Mouse (Mus musculus) kidney, adult 2 months (tissue): ENCODE measurements around the gene Ranbp3l. TPM values are rescaled to one million over a fixed set of nuclear protein-coding genes. Genes with fewer than 3 reads are reported as not detected.

Experiments
- DNase-seq: peaks from one replicate; pipeline ENCODE4 v3.0.0; 2021
- H3K27ac ChIP-seq: fragments of 200-500 bp; 2 replicates; pipeline ENCODE4 v1.5.1; 2012; ENCODE audit warnings: low read depth, low read length, control low read depth, inconsistent platforms; ENCODE audit not compliant: insufficient read depth
- H3K27me3 ChIP-seq: fragments of 200-500 bp; replicated peaks from 2 replicates; pipeline ENCODE4 v1.6.1; 2012; ENCODE audit warnings: mild to moderate bottlenecking, moderate library complexity, low read length, inconsistent platforms; ENCODE audit not compliant: control insufficient read depth, insufficient read depth
- H3K36me3 ChIP-seq: fragments of 200-500 bp; 2 replicates; pipeline ENCODE4 v1.6.1; 2012; ENCODE audit warnings: mild to moderate bottlenecking, moderate library complexity, low read length, inconsistent platforms; ENCODE audit not compliant: control insufficient read depth, insufficient read depth
- H3K4me1 ChIP-seq: fragments of 200-500 bp; 2 replicates; pipeline ENCODE4 v1.6.1; 2011; ENCODE audit warnings: low read length; ENCODE audit not compliant: control insufficient read depth, insufficient read depth
- H3K4me3 ChIP-seq: fragments of 200-500 bp; 2 replicates; pipeline ENCODE4 v1.5.1; 2011; ENCODE audit warnings: mild to moderate bottlenecking, low read depth, low read length, control low read depth; ENCODE audit not compliant: insufficient read depth
- CTCF ChIP-seq: fragments of 200-500 bp; conservative IDR thresholded peaks from 2 replicates; pipeline ENCODE4 v1.5.1; 2011; ENCODE audit warnings: low read depth, mild to moderate bottlenecking, control low read depth, low read length, moderate library complexity, mixed read lengths; ENCODE audit not compliant: insufficient read depth, insufficient read length
- POLR2A ChIP-seq: fragments of 200-500 bp; IDR thresholded peaks from one replicate; pipeline ENCODE4 v1.6.1; 2011; ENCODE audit warnings: low read depth, low read length, control low read depth
- WGBS: fragments of 180-500 bp; shearing (Covaris S2); methylation state at CpG from one replicate; pipeline ENCODE4 v1.1.7; 2018; 5-methylcytosine and 5-hydroxymethylcytosine counted together
- polyA plus RNA-seq: library from polyadenylated mRNA; depleted of rRNA; stranded (reverse); fragments of >200 nt; gene quantifications from 2 replicates; pipeline ENCODE4 v1.2.3, GENCODE M21; 2012

Ranbp3l gene
- polyA plus RNA-seq, 1 experiment, result 26.1 TPM

DNA sequence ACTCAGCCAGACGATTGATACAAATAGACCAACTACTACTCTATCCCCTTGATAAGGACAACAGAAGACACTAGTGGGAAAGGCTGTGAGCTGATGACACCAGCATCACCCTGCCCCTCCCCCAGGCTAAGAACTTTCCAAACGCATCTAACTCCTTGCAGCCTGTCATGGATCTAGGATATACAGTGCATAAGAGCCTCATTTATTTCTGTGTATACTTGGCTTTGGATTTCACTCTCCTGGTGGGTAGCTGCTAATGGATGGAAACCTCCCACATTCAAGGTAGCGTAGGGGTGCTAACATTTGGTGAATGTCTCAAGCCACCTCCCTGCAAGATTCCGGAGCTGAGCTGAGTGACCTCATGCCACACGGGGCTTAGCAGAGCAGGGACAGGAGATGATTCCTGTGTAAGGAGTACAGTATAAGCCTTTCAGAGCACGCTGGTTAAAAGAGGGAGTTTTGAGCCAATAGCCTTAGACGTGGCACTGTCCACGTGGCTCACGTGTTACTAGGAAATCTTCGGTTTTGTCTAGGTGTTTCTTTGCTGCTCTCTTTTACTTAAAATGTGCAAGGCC is 1.4 kb downstream of the Ranbp3l start:
- peak; percentile 51 for DNase-seq
- Histone ChIP-seq H3K4me1 (peaks cover 10% of the 10 kb centered on the region; the same call in 1 of the 2 replicates), H3K36me3 (no peaks in the 10 kb centered on the region), H3K4me3 (peak overlapping the region; percentile 52), H3K27ac (peak overlapping the region; percentile 96), H3K27me3 (no peaks in the 10 kb centered on the region)
- TF ChIP-seq POLR2A (no peak), CTCF (no peak)
- WGBS, result 35% methylated on average over 10 of the region's 10 CpGs

DNA sequence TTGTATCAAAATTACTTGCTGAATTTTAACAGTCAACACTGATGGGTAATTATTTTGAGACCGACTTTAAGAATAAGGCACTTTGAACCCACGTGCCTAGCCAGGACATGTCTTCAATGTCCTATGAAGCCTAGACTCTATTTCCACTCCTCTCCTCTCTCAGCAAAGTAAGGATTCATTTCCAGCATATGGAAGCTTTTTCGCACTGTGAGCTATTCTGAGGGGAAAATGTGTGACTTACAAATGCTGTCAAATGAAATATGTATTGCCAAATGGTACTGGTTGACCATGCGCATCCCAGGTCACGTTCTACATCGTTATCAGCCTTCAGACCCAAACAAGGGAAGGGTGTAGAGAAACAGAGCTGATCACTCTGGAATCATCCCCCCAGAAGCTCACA is 23.5 kb downstream of the Ranbp3l start:
- TF ChIP-seq POLR2A (no peak), CTCF (no peak)
- WGBS, result 79% methylated on average over 6 of the region's 6 CpGs
- no peak for DNase-seq
- Histone ChIP-seq H3K4me3 (no peak overlapping the region), H3K4me1 (peaks cover 2% of the 10 kb centered on the region; the same call in 1 of the 2 replicates), H3K27me3 (no peaks in the 10 kb centered on the region), H3K27ac (no peak overlapping the region), H3K36me3 (no peaks in the 10 kb centered on the region)

GRCm38 (mm10) chr15:8991859-8992838 is 24.4 kb downstream of the Ranbp3l start:
- TF ChIP-seq CTCF (no peak), POLR2A (no peak)
- peak overlapping the region; percentile 55; the same call in 1 of the 2 replicates for H3K27ac ChIP-seq
- no peaks in the 10 kb centered on the region for H3K36me3 ChIP-seq
- DNase-seq, result peak; percentile 33
- H3K4me3 ChIP-seq, result no peak overlapping the region
- H3K27me3 ChIP-seq, result no peaks in the 10 kb centered on the region
- H3K4me1 ChIP-seq, result peaks cover 2% of the 10 kb centered on the region; the same call in 1 of the 2 replicates
- WGBS, result 43% methylated on average over 12 of the region's 12 CpGs

GRCm38 (mm10) chr15:8994608-8995277 is 27.0 kb downstream of the Ranbp3l start:
- Histone ChIP-seq H3K36me3 (no peaks in the 10 kb centered on the region), H3K27me3 (no peaks in the 10 kb centered on the region), H3K4me1 (peaks cover 2% of the 10 kb centered on the region; the same call in 1 of the 2 replicates), H3K4me3 (no peak overlapping the region), H3K27ac (no peak overlapping the region)
- TF ChIP-seq CTCF (peak; percentile 30; the same call in 1 of the 2 replicates), POLR2A (no peak)
- WGBS, result 70% methylated on average over 8 of the region's 8 CpGs
- no peak for DNase-seq

GRCm38 (mm10) chr15:8995490-8995889 is 27.7 kb downstream of the Ranbp3l start:
- WGBS, result 54% methylated on average over 7 of the region's 7 CpGs
- no peak overlapping the region for H3K4me3 ChIP-seq
- no peak for DNase-seq
- H3K27me3 ChIP-seq, result no peaks in the 10 kb centered on the region
- H3K27ac ChIP-seq, result no peak overlapping the region; the same call in 1 of the 2 replicates
- H3K4me1 ChIP-seq, result peaks cover 2% of the 10 kb centered on the region; the same call in 1 of the 2 replicates
- no peak for TF ChIP-seq POLR2A
- no peak for TF ChIP-seq CTCF
- no peaks in the 10 kb centered on the region for H3K36me3 ChIP-seq

GRCm38 (mm10) chr15:9002762-9003161 is 35.0 kb downstream of the Ranbp3l start:
- Histone ChIP-seq H3K4me3 (no peak overlapping the region), H3K27ac (no peak overlapping the region), H3K27me3 (no peaks in the 10 kb centered on the region), H3K4me1 (no peaks in the 10 kb centered on the region), H3K36me3 (no peaks in the 10 kb centered on the region)
- TF ChIP-seq CTCF (no peak), POLR2A (no peak)
- no peak for DNase-seq
- 88% methylated on average over 2 of the region's 2 CpGs for WGBS

DNA sequence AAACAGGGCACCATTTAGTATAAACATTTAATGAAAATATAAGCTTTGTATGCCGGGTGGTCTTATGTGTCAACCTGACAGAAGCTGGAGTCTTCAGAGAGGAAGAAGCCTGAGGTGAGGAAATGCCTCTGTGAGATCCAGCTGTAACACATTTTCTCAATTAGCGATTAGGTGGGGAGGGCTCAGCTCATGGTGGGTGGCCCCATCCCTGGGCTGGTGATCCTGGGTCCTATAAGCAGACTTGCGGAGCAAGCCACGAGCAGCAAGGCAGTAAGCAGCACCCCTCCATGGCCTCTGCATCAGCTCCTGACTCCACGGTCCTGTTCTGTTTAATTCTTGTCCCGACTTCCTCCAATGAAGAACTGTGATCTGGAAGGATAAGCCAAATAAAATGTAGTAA is 41.4 kb downstream of the Ranbp3l start:
- H3K27me3 ChIP-seq, result no peaks in the 10 kb centered on the region
- H3K27ac ChIP-seq, result no peak overlapping the region
- WGBS, result 79% methylated on average over 6 of the region's 6 CpGs
- TF ChIP-seq POLR2A, result no peak
- TF ChIP-seq CTCF, result no peak
- DNase-seq, result no peak
- peaks cover 2% of the 10 kb centered on the region; the same call in 1 of the 2 replicates for H3K36me3 ChIP-seq
- H3K4me3 ChIP-seq, result no peak overlapping the region
- H3K4me1 ChIP-seq, result no peaks in the 10 kb centered on the region
